Mouse (Mus musculus) liver, embryonic 14.5 days (tissue): ENCODE data around the gene Ppfibp2. TPM values are rescaled to one million over a fixed set of nuclear protein-coding genes. Genes with fewer than 3 reads are reported as not detected.

Experiments used
- ATAC-seq: fragments of 200-750 bp; cut with Nextera tagmentation; 2 replicates; pipeline ENCODE4 v1.8.0; 2017; ENCODE audit warnings: moderate number of reproducible peaks, mild to moderate bottlenecking, moderate library complexity; ENCODE audit not compliant: insufficient read depth
- DNase-seq, 3 experiments: peaks; one replicate each; pipeline ENCODE4 v3.0.0-alpha.2; 2012 to 2013; ENCODE audit warnings: low read depth in 3 of 3, low spot score in 3 of 3
- H3K27ac ChIP-seq: fragments of 300-500 bp; sonication (generic); 2 replicates; pipeline ENCODE4 v1.5.1; 2014; ENCODE audit warnings: moderate library complexity, mild to moderate bottlenecking, control low read depth, inconsistent platforms
- H3K27me3 ChIP-seq: fragments of 300-500 bp; sonication (generic); 2 replicates; pipeline ENCODE4 v1.6.1; 2014; ENCODE audit warnings: mild to moderate bottlenecking, low read length, moderate library complexity; ENCODE audit not compliant: control insufficient read depth, insufficient read depth
- H3K36me3 ChIP-seq: fragments of 300-500 bp; sonication (generic); replicated peaks from 2 replicates; pipeline ENCODE4 v1.6.1; 2014; ENCODE audit warnings: low read depth; ENCODE audit not compliant: control insufficient read depth, insufficient read depth
- H3K4me1 ChIP-seq, 2 experiments: fragments of 200-500 bp in 1 of 2; fragments of 300-500 bp in 1 of 2; sonication (generic) in 1 of 2; replicated peaks; 2 replicates each; pipeline ENCODE4 v1.6.1; 2012 to 2014; ENCODE audit warnings: antibody characterized with exemption in 1 of 2, inconsistent platforms in 1 of 2, low read length in 1 of 2; ENCODE audit not compliant: control insufficient read depth in 2 of 2, insufficient read depth in 2 of 2
- H3K4me2 ChIP-seq: fragments of 300-500 bp; sonication (generic); 2 replicates; pipeline ENCODE4 v1.6.1; 2014; ENCODE audit warnings: low read depth, mild to moderate bottlenecking, control low read depth, moderate library complexity
- H3K4me3 ChIP-seq, 2 experiments: fragments of 200-500 bp in 1 of 2; fragments of 300-500 bp in 1 of 2; sonication (generic) in 1 of 2; 2 replicates each; pipeline ENCODE4 v1.5.1; 2012 to 2014; ENCODE audit warnings: low read depth in 2 of 2, low read length in 2 of 2, mild to moderate bottlenecking in 2 of 2, control low read depth in 1 of 2, inconsistent platforms in 1 of 2, moderate library complexity in 1 of 2; ENCODE audit not compliant: insufficient read depth in 1 of 2
- H3K9ac ChIP-seq: fragments of 300-500 bp; sonication (generic); replicated peaks from 2 replicates; pipeline ENCODE4 v1.6.1; 2014; ENCODE audit warnings: mild to moderate bottlenecking, control low read depth, moderate library complexity
- H3K9me3 ChIP-seq: fragments of 300-500 bp; sonication (generic); 2 replicates; pipeline ENCODE4 v1.6.1; 2016; ENCODE audit warnings: low read length, mixed read lengths; ENCODE audit not compliant: control insufficient read depth
- CTCF ChIP-seq: IDR thresholded peaks from 2 replicates; pipeline ENCODE4 v1.5.1; 2016; ENCODE audit warnings: antibody characterized with exemption, low read depth, control low read depth
- EP300 ChIP-seq: IDR thresholded peaks from 2 replicates; pipeline ENCODE4 v1.6.1; 2016; ENCODE audit warnings: antibody characterized with exemption, low read depth
- WGBS: fragments of 180-500 bp; shearing (Covaris S2); extraction: QIAGEN DNeasy Blood & Tissue Kit; methylation state at CpG from one replicate; pipeline ENCODE4 v1.1.7; 2014; ENCODE audit not compliant: insufficient replicate concordance; 5-methylcytosine and 5-hydroxymethylcytosine counted together
- polyA plus RNA-seq, 2 experiments: library from polyadenylated mRNA; depleted of rRNA in 1 of 2; stranded (reverse) in 1 of 2; unstranded in 1 of 2; fragments of >200 nt; fragmentation: Nextera tagmentation in 1 of 2; extraction: Ambion mirVana in 1 of 2; gene quantifications; 2 replicates each; pipeline versions ENCODE4 v1.2.1 to v1.2.3; 2012 to 2014

Ppfibp2 gene
- polyA plus RNA-seq (2012; rRNA removed) (2.2 and 2.5 TPM in 2 replicates), polyA plus RNA-seq (2014; fragmentation: Nextera tagmentation; extraction: Ambion mirVana) (3.1 and 3.5 TPM in 2 replicates)

GRCm38 (mm10) chr7:107594857-107595402 is at the start of gene Ppfibp2:
Gene Ppfibp2, plus strand, starts transcription at chr7:107595207.
- H3K4me1 ChIP-seq = peaks cover 0 to 8% of the 10 kb centered on the region in 2 experiments; a peak in 2 of 4 replicates
- H3K27ac ChIP-seq = no peak within 1 kb of the TSS
- peak; percentile 69 to 72 (median 71) for DNase-seq
- no peaks in the 10 kb centered on the region for H3K9me3 ChIP-seq
- WGBS = 2% methylated on average over 22 of the region's 24 CpGs
- ATAC-seq = peak; percentile 87
- H3K4me3 ChIP-seq = peak within 1 kb of the TSS; percentile 50 to 76
- no peaks in the 10 kb centered on the region for H3K36me3 ChIP-seq
- H3K4me2 ChIP-seq = peak within 1 kb of the TSS; percentile 74
- no peaks in the 10 kb centered on the region for H3K27me3 ChIP-seq
- TF ChIP-seq CTCF (no peak), EP300 (no peak)
- H3K9ac ChIP-seq = no peak within 1 kb of the TSS

GRCm38 (mm10) chr7:107547872-107548271 is 47.1 kb upstream of the Ppfibp2 start:
- WGBS = 65% methylated on average over 3 of the region's 3 CpGs
- H3K9ac ChIP-seq = no peak overlapping the region
- ATAC-seq (no peak), DNase-seq (no peak)
- TF ChIP-seq EP300 (no peak), CTCF (no peak)
- H3K27me3 ChIP-seq = no peaks in the 10 kb centered on the region
- no peak overlapping the region for H3K27ac ChIP-seq
- H3K36me3 ChIP-seq = no peaks in the 10 kb centered on the region
- H3K4me1 ChIP-seq = no peaks in the 10 kb centered on the region
- no peaks in the 10 kb centered on the region for H3K9me3 ChIP-seq
- no peak overlapping the region for H3K4me3 ChIP-seq
- no peak overlapping the region for H3K4me2 ChIP-seq

GRCm38 (mm10) chr7:107553461-107553860 is 41.5 kb upstream of the Ppfibp2 start:
- WGBS = 41% methylated on average over 1 of the region's 1 CpGs
- H3K4me1 ChIP-seq = no peaks in the 10 kb centered on the region
- H3K36me3 ChIP-seq = no peaks in the 10 kb centered on the region
- H3K27me3 ChIP-seq = no peaks in the 10 kb centered on the region
- H3K27ac ChIP-seq = no peak overlapping the region
- no peak overlapping the region for H3K4me3 ChIP-seq
- DNase-seq (no peak), ATAC-seq (no peak)
- TF ChIP-seq EP300 (no peak), CTCF (no peak)
- no peak overlapping the region for H3K4me2 ChIP-seq
- no peaks in the 10 kb centered on the region for H3K9me3 ChIP-seq
- H3K9ac ChIP-seq = no peak overlapping the region

- DNase-seq = no peak
- TF ChIP-seq EP300 = no peak
- peak; percentile 43; the same call in 1 of the 2 replicates for TF ChIP-seq CTCF
- 58% methylated on average over 3 of the region's 3 CpGs for WGBS
These were observed 39.1 kb upstream of the Ppfibp2 start for GRCm38 (mm10) chr7:107555906-107556305.

GRCm38 (mm10) chr7:107560675-107561074 is 34.3 kb upstream of the Ppfibp2 start:
- TF ChIP-seq EP300 (no peak), CTCF (no peak)
- Histone ChIP-seq H3K9me3 (no peaks in the 10 kb centered on the region), H3K4me1 (no peaks in the 10 kb centered on the region), H3K4me2 (no peak overlapping the region), H3K36me3 (no peaks in the 10 kb centered on the region), H3K27ac (no peak overlapping the region), H3K9ac (no peak overlapping the region), H3K27me3 (no peaks in the 10 kb centered on the region), H3K4me3 (no peak overlapping the region)
- 62% methylated on average over 2 of the region's 2 CpGs for WGBS
- DNase-seq (no peak), ATAC-seq (no peak)

More at GRCm38 (mm10) chr7:107555906-107556305, 39.1 kb upstream of the Ppfibp2 start:
- ATAC-seq = no peak
- H3K9me3 ChIP-seq = no peaks in the 10 kb centered on the region
- H3K4me2 ChIP-seq = no peak overlapping the region
- no peak overlapping the region for H3K4me3 ChIP-seq
- no peak overlapping the region for H3K27ac ChIP-seq
- H3K27me3 ChIP-seq = no peaks in the 10 kb centered on the region
- H3K36me3 ChIP-seq = no peaks in the 10 kb centered on the region
- H3K9ac ChIP-seq = no peak overlapping the region
- H3K4me1 ChIP-seq = no peaks in the 10 kb centered on the region
